Mouse (Mus musculus) monocyte, adult 2 months (primary cell): Measurements from ENCODE around the gene Plcl1.

Source experiments
- DNase-seq, 2 experiments: peaks; one replicate each; pipeline ENCODE4 v3.0.0; 2022; ENCODE audit warnings: low spot score in 2 of 2, low read depth in 1 of 2

Plcl1 gene

DNA sequence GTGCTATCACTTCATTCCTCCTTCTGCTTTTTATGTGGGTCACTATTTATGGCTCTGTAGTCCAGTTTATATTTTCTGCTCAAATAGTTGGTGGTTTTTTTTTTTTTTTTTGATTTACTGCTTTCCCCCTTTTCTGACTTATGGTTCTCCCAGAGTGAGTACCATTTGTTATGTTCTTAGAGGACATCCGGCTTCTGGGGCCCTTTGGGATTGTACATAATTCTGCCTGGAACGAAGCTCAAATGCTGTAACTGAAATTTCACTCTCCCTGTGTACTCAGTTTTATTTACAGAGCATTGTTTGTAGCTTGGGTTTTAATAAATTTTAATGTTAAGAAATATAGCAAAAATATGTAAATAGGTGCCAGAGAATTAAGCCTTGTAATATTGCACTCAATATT lies 200.2 kb downstream of the Plcl1 start:
- DNase-seq, result no peak

DNA sequence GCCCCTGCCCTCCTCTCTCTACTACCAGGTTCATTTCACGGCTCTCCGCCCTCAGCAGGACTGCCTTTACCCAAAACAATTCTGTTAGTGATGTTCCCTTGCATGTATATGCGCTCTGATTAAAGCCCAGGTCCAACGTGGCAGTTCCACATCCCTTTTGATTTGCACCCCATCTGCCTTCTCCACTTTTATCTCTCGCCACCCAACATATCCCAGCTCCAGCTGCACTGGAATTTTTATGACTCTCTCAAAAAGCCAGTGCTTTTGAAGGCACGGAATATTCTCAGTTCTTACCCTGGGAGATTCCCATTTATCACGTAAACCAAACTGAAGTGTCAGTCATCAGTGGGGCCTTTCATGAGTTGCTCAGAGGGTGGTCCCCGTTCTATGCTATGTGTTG lies 200.7 kb downstream of the Plcl1 start:
- DNase-seq, result no peak

DNA sequence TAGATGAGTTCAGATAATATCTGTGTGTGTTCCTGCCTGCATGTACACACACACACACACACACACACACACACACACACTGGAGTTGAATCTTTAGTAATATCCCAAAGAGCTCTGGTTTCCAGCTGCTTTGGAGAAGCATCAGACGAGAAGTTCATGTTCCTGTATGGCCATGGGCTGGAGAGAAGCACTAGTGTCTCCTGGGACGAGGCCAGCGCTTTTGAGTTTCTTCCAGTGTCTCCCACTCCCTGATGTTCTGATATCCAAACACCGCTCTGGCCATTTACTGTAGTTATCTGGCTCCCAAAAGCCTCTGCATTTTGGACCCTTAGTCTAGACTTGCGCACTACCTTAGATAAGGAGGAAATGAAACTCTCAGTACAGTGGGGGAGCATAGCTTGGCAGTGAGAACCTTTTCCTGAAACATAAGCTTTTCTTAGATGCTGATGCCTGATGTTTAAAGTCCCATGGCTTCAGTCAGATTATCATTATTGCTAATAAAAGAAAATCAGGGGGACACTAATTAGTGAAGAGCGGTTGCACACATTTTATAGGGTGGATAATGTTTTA lies 207.1 kb downstream of the Plcl1 start:
- no peak for DNase-seq

GRCm38 (mm10) chr1:55617857-55618256 lies 212.1 kb downstream of the Plcl1 start:
- no peak for DNase-seq

DNA sequence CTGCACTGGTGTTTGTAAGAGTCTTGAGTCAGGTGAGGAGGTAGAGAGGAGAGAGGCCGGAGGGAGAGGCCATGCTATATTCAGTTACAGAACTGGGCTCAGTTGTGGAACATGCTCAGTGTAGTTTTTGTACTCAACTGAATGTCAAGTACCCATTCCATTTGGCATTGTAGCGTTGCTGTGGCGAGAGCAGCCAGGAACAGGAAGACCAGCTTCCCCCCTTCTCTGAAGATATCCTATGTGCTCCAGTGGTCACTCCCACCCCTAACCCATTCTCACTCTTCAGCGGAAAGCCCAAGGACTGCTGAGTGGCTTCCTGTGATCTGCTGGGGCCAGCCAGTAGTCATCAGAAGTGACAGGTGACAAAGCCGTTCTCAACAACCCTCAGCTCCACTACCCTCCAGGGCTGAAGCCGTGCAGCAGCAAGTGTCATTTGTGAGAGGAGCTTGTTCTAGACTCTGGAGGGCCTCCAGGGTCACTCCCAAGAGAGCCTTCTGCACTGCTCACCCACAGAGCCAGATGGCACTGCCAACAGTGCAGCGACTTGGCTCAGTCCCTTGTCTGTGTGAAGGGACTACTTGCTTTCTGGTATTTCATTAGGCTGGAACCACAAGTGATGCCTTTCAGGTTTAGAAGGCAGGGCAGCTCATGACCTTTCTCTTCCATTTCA lies 213.0 kb downstream of the Plcl1 start:
- no peak for DNase-seq

GRCm38 (mm10) chr1:55631496-55631895 lies 225.8 kb downstream of the Plcl1 start:
- DNase-seq, result no peak

DNA sequence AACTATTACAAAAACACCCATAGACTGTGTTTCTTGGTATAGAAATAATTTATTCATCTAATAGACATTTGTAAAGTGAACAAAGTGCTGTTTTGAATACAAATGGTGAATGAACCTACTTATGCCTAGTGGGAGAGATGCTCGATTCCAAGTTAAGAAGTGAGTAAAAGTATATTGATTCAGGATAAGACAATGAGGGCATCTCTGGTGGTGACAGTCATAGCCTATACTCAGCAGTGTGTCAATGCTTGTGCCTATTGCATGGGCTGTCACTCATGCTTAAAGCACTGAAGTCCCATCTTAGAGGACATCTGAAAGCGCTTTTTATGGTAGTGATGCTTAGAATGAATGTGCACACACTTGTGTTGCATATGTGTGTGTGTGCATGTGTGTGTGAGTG lies 226.3 kb downstream of the Plcl1 start:
- DNase-seq, result no peak

DNA sequence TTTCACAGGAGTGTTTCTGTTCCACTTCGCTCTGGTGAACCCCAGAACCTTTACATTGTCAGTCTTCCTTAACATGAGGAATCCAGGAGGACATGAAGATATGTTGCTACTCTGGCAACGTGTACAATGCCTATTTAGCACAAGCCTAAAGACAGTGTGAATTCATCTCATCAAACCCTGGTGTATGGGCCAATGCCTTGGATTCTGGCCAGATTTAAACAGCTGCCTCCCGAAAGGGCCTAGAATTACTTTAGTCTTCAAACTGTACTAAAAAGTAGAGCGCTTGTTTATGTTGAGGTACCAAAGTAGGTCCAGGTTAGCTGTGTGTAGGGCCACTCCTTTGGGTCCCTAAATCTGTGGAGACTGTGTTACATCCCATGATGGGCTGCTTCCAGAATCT lies 227.6 kb downstream of the Plcl1 start:
- DNase-seq, result no peak

DNA sequence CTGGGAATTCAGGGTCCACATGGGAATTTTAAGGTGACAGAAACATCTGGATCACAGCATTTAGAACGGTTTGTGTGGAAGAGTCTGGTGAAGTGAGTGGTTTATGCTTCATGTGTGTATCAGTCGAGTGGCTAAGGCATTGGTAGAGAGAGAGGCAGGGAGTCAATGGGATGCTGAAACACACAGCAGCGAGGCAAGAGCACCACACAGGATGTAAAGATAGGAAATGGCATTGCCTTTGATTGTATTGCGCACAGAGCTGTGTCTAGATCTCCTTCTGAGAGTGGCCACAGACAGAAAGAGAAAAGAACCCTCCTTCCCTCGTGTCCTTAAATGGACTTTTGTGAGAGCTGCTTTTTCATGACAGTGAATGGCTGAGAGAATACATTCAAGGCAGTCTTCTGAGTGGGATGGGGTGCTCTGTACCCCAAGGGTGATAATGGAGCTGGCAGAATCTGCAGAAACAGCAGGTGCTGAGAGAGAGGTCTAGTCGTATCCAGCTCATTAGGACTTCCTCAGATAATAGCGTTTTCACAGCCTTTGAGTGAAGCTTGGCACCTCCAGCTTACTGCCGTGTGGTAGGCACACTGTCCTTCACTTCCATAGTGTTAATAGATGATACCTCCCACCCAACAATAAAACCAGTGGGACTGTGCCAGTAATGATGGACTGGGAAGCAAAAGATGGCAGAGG lies 253.9 kb downstream of the Plcl1 start:
- no peak for DNase-seq

DNA sequence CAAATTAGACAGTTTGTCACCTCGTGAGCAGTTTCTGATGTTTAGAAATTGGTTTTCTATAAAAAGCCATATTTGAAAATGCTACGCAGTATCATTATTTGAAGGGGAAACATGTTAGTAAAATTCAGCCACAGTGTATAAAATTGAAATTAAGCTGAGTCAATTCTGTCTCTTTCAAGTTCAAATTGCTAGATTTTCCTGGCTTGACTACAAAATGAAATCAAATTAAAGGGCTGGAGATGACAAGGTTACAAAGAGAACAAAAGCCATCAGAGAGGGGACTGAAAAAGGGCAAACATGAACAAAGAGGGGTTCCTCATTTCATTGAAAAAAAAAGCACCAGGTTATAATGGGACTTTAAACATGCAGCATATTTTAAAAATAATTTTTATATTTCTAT lies 255.7 kb downstream of the Plcl1 start:
- no peak for DNase-seq

- DNase-seq, result no peak
Observed at GRCm38 (mm10) chr1:55665137-55665827, 259.6 kb downstream of the Plcl1 start.

- no peak for DNase-seq
Observed at GRCm38 (mm10) chr1:55665828-55666673, 260.3 kb downstream of the Plcl1 start.

GRCm38 (mm10) chr1:55666798-55667197 lies 261.1 kb downstream of the Plcl1 start:
- no peak for DNase-seq

- no peak for DNase-seq
Observed at GRCm38 (mm10) chr1:55668622-55669237, 263.0 kb downstream of the Plcl1 start.

DNA sequence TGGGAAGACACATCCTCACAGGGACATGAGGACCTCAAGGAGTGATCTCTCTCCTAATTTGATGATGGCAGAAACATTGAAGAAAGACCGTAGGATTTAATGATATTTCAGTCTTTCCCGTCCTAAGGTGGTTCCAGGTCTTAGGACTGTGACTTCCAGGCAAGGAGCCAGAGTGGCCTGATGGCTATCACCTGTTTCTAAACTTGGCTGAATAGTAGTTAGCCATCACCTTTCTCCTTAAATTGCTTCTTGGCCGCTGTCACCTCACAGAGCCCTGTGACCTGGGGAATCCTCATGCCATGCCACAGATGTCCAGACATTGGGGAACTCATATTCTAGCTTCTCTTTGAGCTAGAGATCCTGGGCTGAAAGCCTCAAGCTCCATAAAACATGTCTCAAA lies 277.0 kb downstream of the Plcl1 start:
- no peak for DNase-seq

DNA sequence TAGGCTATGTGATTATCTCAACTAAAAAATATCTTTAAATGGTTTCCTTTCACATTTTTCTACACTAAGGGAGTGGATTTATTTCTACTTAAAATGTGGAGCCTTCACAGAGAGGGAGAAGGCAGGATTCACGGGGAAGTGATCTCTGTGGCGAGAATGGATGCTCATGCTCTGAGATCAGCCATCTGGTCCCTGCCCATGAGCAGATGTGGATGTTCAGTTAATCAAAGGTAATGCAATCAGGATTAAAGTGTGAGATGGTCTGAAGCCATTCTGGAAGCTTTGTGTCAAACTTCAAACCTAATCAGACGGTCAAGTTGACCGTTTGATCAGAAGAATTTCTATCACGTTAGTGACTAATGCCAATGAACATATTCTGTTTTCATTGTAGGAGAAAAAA lies 280.5 kb downstream of the Plcl1 start:
- DNase-seq, result no peak

DNA sequence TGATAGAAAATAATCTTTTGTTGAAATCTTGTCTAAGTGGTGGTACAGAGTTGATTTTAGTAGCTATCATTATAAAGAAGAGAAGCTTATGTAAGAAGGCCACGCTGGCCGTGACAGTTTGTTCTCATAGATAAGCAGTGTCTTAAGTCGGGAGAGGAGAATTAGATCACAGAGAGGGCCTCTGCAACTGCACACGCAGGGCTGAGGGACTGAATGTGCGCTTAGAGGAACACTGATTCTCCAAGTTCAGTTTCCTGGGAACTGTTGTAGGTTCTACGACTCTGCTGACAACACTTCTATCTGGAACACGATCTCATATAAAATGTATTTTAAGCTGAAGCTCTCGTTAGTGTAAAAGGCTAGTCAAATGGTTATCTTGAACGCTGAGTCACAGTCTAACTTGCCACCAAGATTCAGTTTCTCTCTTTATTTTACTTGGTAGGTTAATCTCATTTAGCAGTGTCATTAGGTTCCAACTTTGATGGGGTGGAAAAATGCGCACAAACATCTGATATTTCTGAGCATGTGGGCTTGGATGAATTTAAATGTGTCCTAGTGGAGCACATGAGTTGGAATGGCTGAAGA lies 288.0 kb downstream of the Plcl1 start:
- no peak for DNase-seq

DNA sequence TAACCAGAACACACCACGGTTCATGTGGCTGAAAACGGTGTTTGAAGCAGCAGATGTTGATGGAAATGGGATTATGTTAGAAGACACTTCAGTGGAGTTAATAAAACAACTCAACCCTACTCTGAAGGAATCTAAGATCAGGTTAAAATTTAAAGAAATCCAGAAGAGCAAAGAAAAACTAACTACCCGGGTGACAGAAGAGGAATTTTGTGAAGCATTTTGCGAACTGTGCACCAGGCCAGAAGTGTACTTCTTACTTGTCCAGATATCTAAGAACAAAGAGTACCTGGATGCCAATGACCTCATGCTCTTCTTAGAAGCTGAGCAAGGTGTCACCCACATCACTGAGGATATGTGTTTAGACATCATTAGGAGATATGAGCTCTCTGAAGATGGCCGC lies 290.5 kb downstream of the Plcl1 start:
- no peak for DNase-seq

GRCm38 (mm10) chr1:55699393-55699970 lies 293.8 kb downstream of the Plcl1 start:
- DNase-seq, result no peak

DNA sequence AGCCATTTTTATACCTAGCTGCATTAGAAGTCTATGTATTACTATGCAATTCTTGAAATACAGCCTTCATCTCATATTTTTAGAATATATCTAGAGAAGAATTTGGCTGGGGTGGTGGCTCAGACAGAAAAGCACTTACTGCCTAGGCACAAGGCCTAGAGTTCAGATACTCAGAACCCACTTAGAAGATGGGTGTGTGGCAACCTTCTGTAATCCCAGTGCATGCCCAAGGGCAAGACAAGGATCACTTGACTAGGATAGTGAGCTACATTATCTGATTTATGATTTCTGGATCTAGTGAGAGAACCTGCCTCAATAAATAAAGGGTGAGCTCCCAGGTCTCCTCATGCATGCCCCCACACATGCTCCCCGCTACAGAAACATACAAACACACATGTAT lies 294.3 kb downstream of the Plcl1 start:
- no peak for DNase-seq
